Mouse (Mus musculus) CH12F3 (cell line): ENCODE data around the gene Cks2.

Experiments
- in situ Hi-C: fragments of 300-500 bp; cut with MboI; formaldehyde crosslinking; loops from 2 replicates; pipeline ENCODE4 v1.14.3; 2020; ENCODE audit warnings: low sequenced_read_pairs

The Cks2 gene

DNA sequence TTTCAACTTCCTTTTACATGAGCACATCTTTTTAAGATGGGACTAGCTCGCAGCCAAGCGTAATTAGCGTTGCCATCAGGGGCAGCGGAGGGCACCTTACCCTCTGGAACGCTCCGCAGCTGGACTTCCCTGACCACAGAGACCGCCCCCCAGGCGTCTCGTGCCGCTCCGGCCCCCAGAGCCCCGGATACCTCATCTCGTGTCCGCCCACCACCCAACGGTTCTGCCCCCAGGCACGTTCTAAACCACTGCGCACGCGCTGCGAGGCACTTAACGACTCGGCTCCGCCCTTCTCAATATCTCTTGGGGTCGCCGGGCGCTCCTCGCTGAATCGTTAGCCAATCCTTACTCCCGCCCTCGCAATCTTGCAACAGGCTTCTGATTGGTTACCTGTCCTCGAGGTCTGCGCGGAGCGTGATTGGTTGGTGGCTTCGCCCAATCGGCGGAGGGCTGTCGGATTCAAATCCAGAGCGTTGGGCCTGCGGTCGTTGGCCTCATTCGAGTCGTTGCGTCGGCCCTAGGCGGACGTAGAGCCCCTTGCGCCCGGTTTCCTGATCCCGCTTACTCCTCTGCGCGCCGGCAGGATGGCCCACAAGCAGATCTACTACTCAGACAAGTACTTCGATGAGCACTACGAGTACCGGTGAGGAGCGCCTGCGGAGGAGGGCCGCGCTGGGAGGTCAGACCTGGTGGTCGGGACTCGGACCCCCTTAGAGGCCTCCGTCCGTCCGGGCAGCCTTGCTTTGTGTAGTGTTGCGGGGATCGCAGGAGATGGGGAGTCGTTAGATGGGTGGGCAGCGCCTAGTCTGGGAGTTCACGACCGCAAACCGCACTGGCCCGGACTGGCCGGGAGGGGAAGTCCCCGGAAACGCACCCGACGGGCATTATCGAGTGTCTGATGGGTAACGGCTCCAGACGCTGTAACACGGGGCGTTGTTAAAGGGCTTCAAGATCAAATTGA lies at the start of gene Cks2:
Gene Cks2 (plus strand): TSS at position 404 of the 961 bp plus-strand sequence.
- in situ Hi-C loops: no loop called here

GRCm38 (mm10) chr13:51595404-51595803 lies 49.6 kb upstream of the Cks2 start:
- in situ Hi-C loops: no loop called here

- in situ Hi-C loops: no loop called here
Measured at GRCm38 (mm10) chr13:51598063-51598462, 47.0 kb upstream of the Cks2 start.

- in situ Hi-C loops: loop anchor here (25.0 kb wide), 1 partner anchor 638 kb away; no protein-coding TSS in a partner anchor
Measured at GRCm38 (mm10) chr13:51600169-51600568, 44.9 kb upstream of the Cks2 start.

DNA sequence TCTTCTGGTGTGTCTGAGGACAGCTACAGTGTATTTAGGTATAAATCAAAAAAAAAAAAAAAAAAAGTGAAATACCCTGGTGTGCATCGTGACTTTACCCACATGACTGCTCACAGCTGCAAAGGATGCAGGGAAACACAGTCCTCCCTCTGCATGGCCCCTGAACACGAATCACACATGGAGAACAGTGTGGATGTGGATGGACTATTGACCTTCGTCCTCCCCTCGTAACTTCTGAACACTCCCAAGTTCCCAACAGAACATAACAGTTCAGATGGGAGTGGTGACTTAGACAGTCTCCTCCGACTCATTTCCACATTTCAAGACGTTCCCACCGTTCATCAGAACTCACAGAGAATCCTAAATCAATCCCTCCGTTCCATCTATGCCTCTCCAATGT lies 42.3 kb upstream of the Cks2 start:
- in situ Hi-C loops: loop anchor here (25.0 kb wide), 1 partner anchor 640 kb away; no protein-coding TSS in a partner anchor

DNA sequence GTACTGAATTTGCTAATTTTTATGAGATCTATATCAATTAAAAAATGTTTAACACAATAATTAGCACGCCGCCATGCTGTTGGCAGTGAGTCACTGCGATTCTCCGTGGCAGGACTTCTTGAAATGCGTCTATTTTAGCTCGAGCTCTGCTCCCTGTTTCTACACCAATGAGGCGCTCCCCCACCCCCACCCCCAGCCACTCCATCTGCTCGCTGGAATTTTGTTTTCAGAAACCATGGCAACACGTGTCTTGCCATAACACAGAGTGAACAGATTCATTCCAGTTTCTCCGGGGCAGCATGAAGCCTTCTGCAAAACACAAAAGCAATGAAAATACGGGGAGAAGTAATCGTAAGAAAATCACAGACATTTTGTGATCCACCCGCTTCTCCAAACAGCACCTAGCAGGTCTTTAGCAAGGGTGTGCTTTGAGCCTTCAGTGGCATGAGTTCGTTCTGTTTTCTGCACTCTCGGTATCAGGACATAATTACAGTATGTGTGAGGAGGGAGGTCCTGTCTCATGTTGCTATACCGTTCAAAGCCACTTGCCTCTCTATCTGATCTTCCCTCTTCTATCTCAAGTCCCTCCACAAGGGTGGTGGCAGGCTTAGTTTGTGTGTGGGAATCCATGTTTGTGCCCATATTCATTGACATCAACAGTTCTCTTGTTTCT lies 41.7 kb upstream of the Cks2 start:
- in situ Hi-C loops: loop anchor here (25.0 kb wide), 1 partner anchor 641 kb away; no protein-coding TSS in a partner anchor

- in situ Hi-C loops: loop anchor here (25.0 kb wide), 1 partner anchor 642 kb away; no protein-coding TSS in a partner anchor
Measured at GRCm38 (mm10) chr13:51603894-51604244, 41.2 kb upstream of the Cks2 start.

DNA sequence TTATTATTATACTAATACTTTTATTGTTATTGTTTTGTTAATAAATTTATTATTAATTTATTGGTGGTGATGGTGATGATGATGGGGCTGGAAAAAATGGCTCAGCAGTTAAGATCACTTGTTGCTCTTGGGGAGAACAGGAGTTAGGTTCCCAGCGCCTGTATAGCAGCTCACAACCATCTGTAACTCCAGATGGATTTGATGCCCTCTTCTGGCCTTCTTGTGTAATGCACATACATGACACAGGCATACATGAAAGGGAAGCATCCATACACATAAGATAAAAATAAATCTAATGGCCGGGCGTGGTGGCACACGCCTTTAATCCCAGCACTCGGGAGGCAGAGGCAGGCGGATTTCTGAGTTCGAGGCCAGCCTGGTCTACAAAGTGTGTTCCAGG lies 35.8 kb upstream of the Cks2 start:
- in situ Hi-C loops: loop anchor here (25.0 kb wide), 1 partner anchor 647 kb away; no protein-coding TSS in a partner anchor

GRCm38 (mm10) chr13:51611060-51611459 lies 34.0 kb upstream of the Cks2 start:
- in situ Hi-C loops: loop anchor here (25.0 kb wide), 1 partner anchor 649 kb away; no protein-coding TSS in a partner anchor

DNA sequence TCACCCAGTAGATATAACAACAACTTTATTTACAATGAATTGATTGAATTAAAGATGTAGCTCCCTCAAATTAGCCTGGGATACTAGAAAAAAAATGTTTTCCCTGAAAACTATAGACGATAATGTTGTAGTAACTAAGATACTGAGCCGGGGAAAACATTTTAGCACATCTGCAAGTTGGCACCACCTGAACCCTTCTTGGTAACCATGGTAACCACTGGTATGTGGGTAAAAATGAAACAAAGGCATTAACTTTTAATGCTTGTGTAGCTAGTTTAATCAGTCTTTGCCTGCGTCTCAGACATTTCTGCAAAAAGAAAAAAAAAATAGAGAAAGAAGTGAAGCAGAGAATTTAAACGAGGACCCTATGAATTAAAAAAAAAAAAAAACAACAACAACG lies 33.5 kb upstream of the Cks2 start:
- in situ Hi-C loops: loop anchor here (25.0 kb wide), 1 partner anchor 649 kb away; no protein-coding TSS in a partner anchor

- in situ Hi-C loops: loop anchor here (25.0 kb wide), 1 partner anchor 654 kb away; no protein-coding TSS in a partner anchor
Measured at GRCm38 (mm10) chr13:51615815-51616214, 29.2 kb upstream of the Cks2 start.

- in situ Hi-C loops: loop anchor here (25.0 kb wide), 1 partner anchor 654 kb away; no protein-coding TSS in a partner anchor
Measured at GRCm38 (mm10) chr13:51616417-51617044, 28.5 kb upstream of the Cks2 start.

GRCm38 (mm10) chr13:51617306-51617705 lies 27.7 kb upstream of the Cks2 start:
- in situ Hi-C loops: loop anchor here (25.0 kb wide), 1 partner anchor 655 kb away; no protein-coding TSS in a partner anchor

GRCm38 (mm10) chr13:51617861-51618260 lies 27.2 kb upstream of the Cks2 start:
- in situ Hi-C loops: loop anchor here (25.0 kb wide), 1 partner anchor 656 kb away; no protein-coding TSS in a partner anchor

GRCm38 (mm10) chr13:51618602-51619001 lies 26.4 kb upstream of the Cks2 start:
- in situ Hi-C loops: loop anchor here (25.0 kb wide), 1 partner anchor 656 kb away; no protein-coding TSS in a partner anchor

GRCm38 (mm10) chr13:51622626-51623025 lies 22.4 kb upstream of the Cks2 start:
- in situ Hi-C loops: loop anchor here (25.0 kb wide), 1 partner anchor 660 kb away; no protein-coding TSS in a partner anchor

GRCm38 (mm10) chr13:51623678-51624077 lies 21.4 kb upstream of the Cks2 start:
- in situ Hi-C loops: loop anchor here (25.0 kb wide), 1 partner anchor 661 kb away; no protein-coding TSS in a partner anchor

- in situ Hi-C loops: no loop called here
Measured at GRCm38 (mm10) chr13:51628273-51628848, 16.7 kb upstream of the Cks2 start.

DNA sequence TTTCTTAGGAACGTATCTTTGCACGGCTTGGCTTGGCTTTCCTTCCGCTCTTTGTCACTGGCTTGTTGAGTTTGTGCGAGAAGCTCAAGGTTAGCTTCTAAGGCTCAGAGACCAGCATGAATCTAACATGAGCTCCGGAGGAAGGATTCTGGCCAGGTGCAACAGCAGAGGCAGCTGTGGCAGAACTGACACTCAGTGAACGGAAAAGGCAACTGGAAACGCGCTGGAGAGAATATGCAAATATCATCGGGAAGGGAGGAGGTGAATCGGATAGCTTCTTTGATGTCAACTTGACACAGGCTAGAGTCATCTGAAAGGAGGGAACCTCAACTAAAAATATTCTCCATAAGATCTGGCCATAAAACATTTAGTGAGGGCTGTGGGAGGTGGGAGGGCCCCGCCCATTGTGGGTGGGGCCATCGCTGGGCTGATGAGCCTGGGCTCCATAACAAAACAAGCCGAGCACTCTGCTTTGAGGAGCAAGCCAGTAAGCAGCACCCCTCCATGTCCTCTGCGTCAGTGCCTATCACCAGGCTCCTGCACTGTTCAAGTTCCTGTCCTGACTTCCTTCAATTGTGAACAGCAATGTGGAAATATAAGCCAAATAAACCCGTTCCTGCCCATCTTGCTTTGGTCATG lies 13.6 kb upstream of the Cks2 start:
- in situ Hi-C loops: no loop called here
